Mouse (Mus musculus) kidney, embryonic 16.5 days (tissue): Measurements from ENCODE around the gene Kcnk2. TPM values are rescaled to one million over a fixed set of nuclear protein-coding genes. Genes with fewer than 3 reads are reported as not detected.
"Not testable (repeated sequence)": the region's sequence is repeated elsewhere in the genome, so short reads cannot be mapped to it uniquely, and the experiment has no call there.

Experiments
- ATAC-seq: fragments of 200-750 bp; cut with Nextera tagmentation; 2 replicates; pipeline ENCODE4 v1.8.0; 2017; ENCODE audit warnings: moderate TSS enrichment; ENCODE audit not compliant: low FRiP score, low TSS enrichment
- H3K27ac ChIP-seq: fragments of 300-500 bp; sonication (generic); 2 replicates; pipeline ENCODE4 v1.5.1; 2014; ENCODE audit warnings: low read length
- H3K27me3 ChIP-seq: fragments of 300-500 bp; sonication (generic); 2 replicates; pipeline ENCODE4 v1.6.1; 2014; ENCODE audit warnings: low read length, control low read depth, mixed read lengths; ENCODE audit not compliant: insufficient read depth
- H3K36me3 ChIP-seq: fragments of 300-500 bp; sonication (generic); 2 replicates; pipeline ENCODE4 v1.6.1; 2014; ENCODE audit warnings: low read length, control low read depth, mixed read lengths; ENCODE audit not compliant: insufficient read depth
- H3K4me1 ChIP-seq: fragments of 300-500 bp; sonication (generic); 2 replicates; pipeline ENCODE4 v1.6.1; 2014; ENCODE audit warnings: low read length, control low read depth, mixed read lengths; ENCODE audit not compliant: insufficient read depth
- H3K4me2 ChIP-seq: fragments of 300-500 bp; sonication (generic); replicated peaks from 2 replicates; pipeline ENCODE4 v1.6.1; 2014; ENCODE audit warnings: low read depth, low read length
- H3K4me3 ChIP-seq: fragments of 300-500 bp; sonication (generic); 2 replicates; pipeline ENCODE4 v1.5.1; 2014; ENCODE audit warnings: mild to moderate bottlenecking, low read length
- H3K9ac ChIP-seq: fragments of 300-500 bp; sonication (generic); replicated peaks from 2 replicates; pipeline ENCODE4 v1.6.1; 2014; ENCODE audit warnings: low read length
- H3K9me3 ChIP-seq: fragments of 300-500 bp; sonication (generic); 2 replicates; pipeline ENCODE4 v1.6.1; 2016; ENCODE audit warnings: low read length, control low read depth
- WGBS: fragments of 180-500 bp; shearing (Covaris S2); extraction: QIAGEN DNeasy Blood & Tissue Kit; methylation state at CpG from one replicate; pipeline ENCODE4 v1.1.7; 2014; 5-methylcytosine and 5-hydroxymethylcytosine counted together
- polyA plus RNA-seq: library from polyadenylated mRNA; unstranded; fragments of >200 nt; fragmentation: Nextera tagmentation; extraction: Ambion mirVana; gene quantifications from 2 replicates; pipeline ENCODE4 v1.2.1, GENCODE M21; 2015

The Kcnk2 gene
- polyA plus RNA-seq, 1 experiment from 2014 or later, result 1.9 TPM

DNA sequence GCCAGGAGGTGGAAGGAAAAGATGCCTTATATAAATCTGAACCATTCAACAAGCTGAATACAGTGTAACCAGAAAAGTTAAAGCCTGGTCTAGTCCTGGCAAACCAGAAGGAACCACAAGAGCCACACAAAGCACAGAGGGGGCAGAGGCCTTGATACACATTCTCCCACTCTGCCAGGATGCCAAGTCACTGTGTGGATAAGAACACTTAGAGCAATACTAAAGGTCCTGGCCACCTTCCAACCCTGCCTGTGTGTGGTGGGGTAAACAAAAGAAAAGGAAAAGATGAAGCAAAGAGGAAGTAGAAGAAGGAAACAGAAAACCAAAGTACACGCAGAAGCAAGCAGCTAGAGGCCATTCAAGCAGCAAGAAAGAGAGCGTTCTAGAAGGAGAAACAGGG is 91.9 kb downstream of the Kcnk2 start:
- no peak overlapping the region for H3K9ac ChIP-seq
- no peaks in the 10 kb centered on the region for H3K4me1 ChIP-seq
- ATAC-seq, result no peak
- no peaks in the 10 kb centered on the region for H3K9me3 ChIP-seq
- H3K27me3 ChIP-seq, result no peaks in the 10 kb centered on the region
- no peak overlapping the region for H3K4me3 ChIP-seq
- no peak overlapping the region for H3K4me2 ChIP-seq
- H3K36me3 ChIP-seq, result no peaks in the 10 kb centered on the region
- WGBS, result 75% methylated on average over 2 of the region's 2 CpGs
- no peak overlapping the region for H3K27ac ChIP-seq

DNA sequence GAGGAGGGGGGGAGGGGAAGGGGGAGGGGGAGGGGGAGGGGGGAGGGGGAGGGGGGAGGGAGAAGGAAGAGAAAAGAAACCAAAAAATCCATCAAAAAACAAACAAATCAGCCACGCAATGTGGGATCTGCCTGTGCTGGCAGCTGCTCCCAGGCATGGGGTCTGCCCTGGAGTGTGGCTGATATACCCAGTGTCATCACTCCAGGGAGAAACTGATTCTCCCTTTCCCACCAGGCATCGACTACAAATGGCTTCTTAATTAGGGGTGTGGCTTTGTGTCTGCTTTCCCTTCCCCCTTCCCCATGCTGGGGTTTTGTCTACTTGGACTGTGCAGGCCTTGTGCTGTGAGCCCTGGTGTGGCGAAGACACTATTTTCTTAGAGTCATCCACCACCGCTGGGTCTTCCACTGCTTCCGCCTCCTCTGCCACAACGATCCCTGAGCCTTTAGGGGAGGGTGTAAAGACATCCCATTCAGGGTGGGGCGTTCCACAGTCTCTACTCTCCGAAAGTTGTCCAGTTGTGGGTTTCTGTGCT is 97.0 kb downstream of the Kcnk2 start:
- H3K4me2 ChIP-seq, result no peak overlapping the region
- H3K27me3 ChIP-seq, result no peaks in the 10 kb centered on the region
- H3K27ac ChIP-seq, result no peak overlapping the region
- no peak overlapping the region for H3K4me3 ChIP-seq
- no peaks in the 10 kb centered on the region for H3K4me1 ChIP-seq
- H3K36me3 ChIP-seq, result no peaks in the 10 kb centered on the region
- no peak for ATAC-seq
- no peak overlapping the region for H3K9ac ChIP-seq
- no peaks in the 10 kb centered on the region for H3K9me3 ChIP-seq
- 74% methylated on average over 8 of the region's 8 CpGs for WGBS

DNA sequence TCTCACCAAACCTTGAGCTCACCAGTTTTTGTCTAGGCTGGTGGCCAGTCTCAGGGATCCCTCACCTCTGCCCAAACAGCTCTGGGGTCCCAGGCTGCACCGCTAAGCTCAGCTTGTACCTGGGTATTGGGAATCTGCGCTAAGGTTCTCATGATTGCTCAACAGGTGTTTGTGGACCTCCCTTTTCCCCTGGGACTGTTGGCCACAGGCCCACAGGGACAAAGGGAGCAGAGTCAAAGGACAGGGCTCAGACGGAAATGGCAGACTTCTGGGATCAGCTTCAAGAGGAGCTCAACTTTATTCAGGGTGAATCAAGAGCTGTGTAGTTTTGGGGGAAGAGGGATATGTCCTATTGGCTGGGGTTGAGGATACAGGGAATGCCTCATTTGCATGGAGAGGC is 99.1 kb downstream of the Kcnk2 start:
- Histone ChIP-seq H3K27ac (no peak overlapping the region), H3K9me3 (peaks cover 5% of the 10 kb centered on the region; the same call in 1 of the 2 replicates), H3K4me1 (no peaks in the 10 kb centered on the region), H3K36me3 (no peaks in the 10 kb centered on the region), H3K27me3 (no peaks in the 10 kb centered on the region), H3K4me3 (no peak overlapping the region), H3K9ac (no peak overlapping the region), H3K4me2 (no peak overlapping the region)
- WGBS, result 90% methylated on average over 3 of the region's 3 CpGs
- no peak for ATAC-seq

DNA sequence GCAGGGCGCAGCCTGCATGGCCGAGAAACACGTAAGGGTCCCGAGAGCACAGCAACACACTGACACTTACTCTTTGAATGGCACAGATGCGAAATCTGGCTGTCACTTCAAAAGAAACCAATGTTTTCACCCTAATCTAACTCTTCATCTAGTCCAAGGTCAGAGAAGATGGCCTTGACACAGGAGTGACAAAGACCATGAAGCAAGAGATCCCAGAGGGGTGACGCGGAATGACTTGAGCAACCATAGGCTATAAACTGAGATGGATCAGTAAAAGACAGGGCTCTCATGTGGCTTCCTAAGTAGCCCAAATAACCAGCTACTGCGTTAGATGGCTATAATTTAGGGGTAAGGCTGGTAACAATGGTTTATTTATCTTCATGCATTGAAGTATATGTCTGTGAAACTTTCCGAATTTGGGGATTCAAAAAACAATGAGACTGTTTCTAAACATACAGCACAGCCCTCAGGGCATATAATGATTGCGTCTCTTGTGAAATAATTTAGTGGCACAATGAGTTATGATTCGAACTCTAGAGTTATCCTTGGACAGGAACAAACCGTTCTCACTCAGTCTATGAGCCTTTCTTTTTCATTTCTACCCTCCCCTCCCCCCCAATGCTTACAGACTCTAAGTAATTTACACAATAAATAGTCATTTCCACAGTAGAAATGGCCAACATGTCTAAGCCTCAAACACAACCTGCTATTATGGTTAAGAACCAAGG is 108.2 kb downstream of the Kcnk2 start:
- H3K27ac ChIP-seq, result no peak overlapping the region
- H3K4me2 ChIP-seq, result no peak overlapping the region
- H3K4me1 ChIP-seq, result no peaks in the 10 kb centered on the region
- H3K36me3 ChIP-seq, result no peaks in the 10 kb centered on the region
- H3K9ac ChIP-seq, result no peak overlapping the region
- H3K9me3 ChIP-seq, result no peaks in the 10 kb centered on the region
- no peak overlapping the region for H3K4me3 ChIP-seq
- no peak for ATAC-seq
- H3K27me3 ChIP-seq, result no peaks in the 10 kb centered on the region
- 80% methylated on average over 12 of the region's 12 CpGs for WGBS

DNA sequence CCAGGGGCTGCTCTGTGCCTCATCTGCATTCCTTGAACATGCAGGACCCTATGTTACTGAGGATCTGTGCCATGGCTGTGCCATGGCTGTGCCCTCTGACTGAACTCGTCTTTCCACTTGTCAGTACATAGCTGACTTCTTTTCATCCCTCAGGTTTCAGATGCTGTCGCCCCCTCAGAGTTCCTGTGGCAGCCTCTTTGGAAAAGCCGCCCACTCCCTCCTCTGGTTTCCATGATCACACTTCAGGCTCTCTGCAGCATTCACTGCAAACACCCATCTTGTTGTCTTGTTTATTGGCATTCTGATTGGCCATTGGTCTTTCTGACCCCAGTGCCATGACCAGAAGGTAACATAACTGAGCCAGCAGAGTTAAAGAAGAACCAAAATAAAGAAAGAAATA is 111.2 kb downstream of the Kcnk2 start:
- WGBS, result 62% methylated on average over 3 of the region's 3 CpGs
- ATAC-seq, result no peak
- Histone ChIP-seq H3K27me3 (no peaks in the 10 kb centered on the region), H3K4me2 (no peak overlapping the region), H3K9ac (no peak overlapping the region), H3K27ac (no peak overlapping the region), H3K36me3 (no peaks in the 10 kb centered on the region), H3K9me3 (no peaks in the 10 kb centered on the region), H3K4me1 (no peaks in the 10 kb centered on the region), H3K4me3 (no peak overlapping the region)

DNA sequence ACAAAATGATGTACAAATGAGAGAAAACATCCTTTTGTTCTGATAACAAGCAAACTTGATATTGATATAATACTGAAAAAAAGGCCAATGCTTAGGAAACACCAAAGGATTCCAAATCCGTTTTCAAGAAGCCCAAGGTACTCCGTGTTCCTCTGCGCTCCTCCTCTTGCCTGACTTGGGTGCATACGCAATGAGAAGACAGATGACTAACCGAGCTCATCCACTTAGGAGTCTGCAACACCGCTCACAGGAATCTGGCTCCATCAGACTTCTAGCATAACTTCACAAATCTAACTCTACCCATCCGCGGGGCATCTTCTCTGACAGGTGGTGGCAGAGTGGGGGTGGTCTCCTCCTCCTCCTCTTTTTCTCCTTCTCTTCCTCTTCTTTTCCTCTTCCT is 113.1 kb downstream of the Kcnk2 start:
- ATAC-seq, result no peak
- WGBS, result 90% methylated on average over 8 of the region's 8 CpGs
- H3K4me2 ChIP-seq, result no peak overlapping the region
- H3K4me1 ChIP-seq, result no peaks in the 10 kb centered on the region
- no peak overlapping the region for H3K4me3 ChIP-seq
- H3K9ac ChIP-seq, result no peak overlapping the region
- no peak overlapping the region for H3K27ac ChIP-seq
- no peaks in the 10 kb centered on the region for H3K36me3 ChIP-seq
- H3K9me3 ChIP-seq, result no peaks in the 10 kb centered on the region
- H3K27me3 ChIP-seq, result no peaks in the 10 kb centered on the region

DNA sequence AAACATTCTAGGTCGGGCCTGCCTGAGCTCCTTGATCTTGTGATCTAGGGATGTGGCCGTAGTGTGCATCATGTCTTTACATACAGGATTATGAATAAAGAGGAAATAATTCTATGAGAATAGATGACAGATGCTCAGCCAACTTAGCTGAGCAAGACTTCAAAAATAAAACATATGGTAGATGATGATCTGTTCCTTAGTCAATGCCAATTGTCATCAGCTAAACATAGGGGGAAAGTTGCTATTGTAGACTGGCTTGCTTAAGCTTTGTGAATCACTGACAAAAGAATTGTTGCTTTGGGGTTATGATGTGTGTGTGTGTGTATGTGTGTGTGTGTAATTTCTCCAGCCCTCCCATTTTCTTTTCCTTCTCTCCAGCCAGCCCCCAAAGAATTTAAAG is 129.8 kb downstream of the Kcnk2 start:
- Histone ChIP-seq H3K27ac (no peak overlapping the region), H3K9me3 (no peaks in the 10 kb centered on the region), H3K27me3 (no peaks in the 10 kb centered on the region), H3K4me3 (no peak overlapping the region), H3K36me3 (no peaks in the 10 kb centered on the region), H3K4me2 (no peak overlapping the region), H3K4me1 (no peaks in the 10 kb centered on the region), H3K9ac (no peak overlapping the region)
- 81% methylated on average over 2 of the region's 2 CpGs for WGBS
- no peak for ATAC-seq

DNA sequence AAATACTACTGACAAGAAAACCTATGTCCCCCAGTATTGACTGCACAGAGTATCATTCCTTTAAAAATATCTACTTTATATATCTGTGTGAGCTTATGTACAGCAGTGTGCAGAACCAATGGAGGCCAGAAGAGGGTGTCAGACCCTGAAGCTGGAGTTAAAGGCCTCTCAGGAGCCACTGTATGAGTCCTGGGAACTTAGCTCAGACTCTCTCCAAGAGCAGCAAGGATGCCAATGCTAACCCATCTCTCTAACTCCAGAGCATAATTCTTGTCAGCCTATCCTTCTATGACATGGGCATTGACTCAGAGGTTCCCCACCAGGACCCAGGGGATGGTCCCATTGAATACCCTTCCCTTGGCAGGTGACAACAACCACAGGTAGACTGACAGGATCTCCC is 148.4 kb downstream of the Kcnk2 start:
- H3K9ac ChIP-seq, result no peak overlapping the region
- no peaks in the 10 kb centered on the region for H3K4me1 ChIP-seq
- H3K4me2 ChIP-seq, result no peak overlapping the region
- H3K27ac ChIP-seq, result no peak overlapping the region
- no peak for ATAC-seq
- no peaks in the 10 kb centered on the region for H3K27me3 ChIP-seq
- no peaks in the 10 kb centered on the region for H3K9me3 ChIP-seq
- no peak overlapping the region for H3K4me3 ChIP-seq
- no peaks in the 10 kb centered on the region for H3K36me3 ChIP-seq

DNA sequence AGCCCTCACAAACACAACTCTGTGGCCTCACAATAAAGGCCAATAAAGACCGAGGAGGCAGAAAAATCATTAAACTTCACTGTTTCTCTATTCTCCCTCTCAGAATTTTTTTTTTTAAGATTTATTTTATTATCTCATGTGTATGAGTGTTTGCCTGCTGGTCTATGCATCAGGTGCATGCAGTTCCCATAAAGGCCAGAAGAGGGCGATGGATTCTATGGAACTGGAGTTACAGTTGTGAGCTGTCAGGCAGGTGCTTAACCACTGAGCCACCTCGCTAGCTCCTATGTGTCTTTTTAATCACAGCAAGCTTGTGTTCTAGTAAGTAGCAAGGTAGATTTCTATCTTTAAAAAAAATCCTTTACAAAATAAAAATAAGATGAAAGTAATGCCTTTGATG is 148.9 kb downstream of the Kcnk2 start:
- H3K9ac ChIP-seq, result no peak overlapping the region
- H3K36me3 ChIP-seq, result no peaks in the 10 kb centered on the region
- no peak overlapping the region for H3K27ac ChIP-seq
- no peak overlapping the region for H3K4me3 ChIP-seq
- H3K4me2 ChIP-seq, result no peak overlapping the region
- 68% methylated on average over 3 of the region's 3 CpGs for WGBS
- H3K9me3 ChIP-seq, result no peaks in the 10 kb centered on the region
- H3K27me3 ChIP-seq, result no peaks in the 10 kb centered on the region
- H3K4me1 ChIP-seq, result no peaks in the 10 kb centered on the region
- ATAC-seq, result no peak

DNA sequence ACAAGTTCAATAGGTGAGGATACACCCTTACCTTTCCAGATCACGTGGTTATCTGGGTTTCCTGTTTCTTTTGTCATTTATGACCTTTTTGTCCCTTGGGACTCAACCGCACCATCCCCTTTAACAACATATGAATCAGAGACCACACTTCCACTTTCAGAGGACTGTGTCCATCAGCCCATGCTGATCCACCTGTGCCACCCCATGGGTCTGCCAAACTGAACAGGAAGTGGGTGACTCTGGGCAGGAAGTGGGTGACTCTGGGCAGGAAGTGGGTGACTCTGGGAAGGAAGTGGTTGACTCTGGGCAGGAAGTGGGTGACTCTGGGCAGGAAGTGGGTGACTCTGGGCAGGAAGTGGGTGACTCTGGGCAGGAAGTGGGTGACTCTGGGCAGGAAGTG is 158.9 kb downstream of the Kcnk2 start:
- H3K9ac ChIP-seq, H3K4me3 ChIP-seq, H3K4me1 ChIP-seq, H3K9me3 ChIP-seq, H3K36me3 ChIP-seq, H3K27ac ChIP-seq, H3K27me3 ChIP-seq, H3K4me2 ChIP-seq, ATAC-seq: not testable (repeated sequence)
- WGBS, result 88% methylated on average over 2 of the region's 2 CpGs
